Mouse (Mus musculus): Measurements from ENCODE around the gene Mvb12a. TPM values are rescaled to one million over a fixed set of nuclear protein-coding genes. Genes with fewer than 3 reads are reported as not detected.

Mvb12a gene
- 244 and 264 TPM in 2 replicates for polyA plus RNA-seq (2012; rRNA removed)

GRCm38 (mm10) chr8:71542632-71543343, at the start of gene Mvb12a:
Gene Mvb12a, plus strand, starts transcription at chr8:71542922.

GRCm38 (mm10) chr8:71511644-71512043, 31.1 kb upstream of the Mvb12a start, which contains the start of gene Plvap:
Gene Plvap, minus strand, starts transcription at chr8:71511752.

GRCm38 (mm10) chr8:71525226-71526050, 17.3 kb upstream of the Mvb12a start, which contains the start of gene Ccdc194:
Gene Ccdc194, minus strand, starts transcription at chr8:71525711.

GRCm38 (mm10) chr8:71537028-71537867, 5.5 kb upstream of the Mvb12a start, which contains the start of gene Bst2:
Gene Bst2, minus strand, starts transcription at chr8:71537456.

GRCm38 (mm10) chr8:71558071-71558957, 15.6 kb downstream of the Mvb12a start, which contains the start of gene Tmem221:
Gene Tmem221, minus strand, starts transcription at chr8:71558871.

GRCm38 (mm10) chr8:71566501-71566900, 23.8 kb downstream of the Mvb12a start, which contains the start of gene Nxnl1:
Gene Nxnl1, minus strand, starts transcription at chr8:71566601.

GRCm38 (mm10) chr8:71568387-71568937, 25.7 kb downstream of the Mvb12a start, which contains the start of gene Slc27a1:
Gene Slc27a1, plus strand, starts transcription at chr8:71568882.

GRCm38 (mm10) chr8:71591471-71592373, 49.0 kb downstream of the Mvb12a start, which contains the start of gene Pgls:
Gene Pgls, plus strand, starts transcription at chr8:71592176.

GRCm38 (mm10) chr8:71597451-71597850, 54.7 kb downstream of the Mvb12a start, which contains the start of gene Fam129c:
Gene Fam129c, plus strand, starts transcription at chr8:71597648.

Other genes starting within 250 kb of the Mvb12a start
- gene Use1, start 176.1 kb upstream of the Mvb12a start, polyA plus RNA-seq (2012; rRNA removed): 174 and 185 TPM in 2 replicates
- gene Ocel1, start 171.6 kb upstream of the Mvb12a start, polyA plus RNA-seq (2012; rRNA removed): 15.4 and 16.1 TPM in 2 replicates
- 375 and 551 TPM in 2 replicates for gene Nr2f6, start 161.0 kb upstream of the Mvb12a start, polyA plus RNA-seq (2012; rRNA removed)
- gene Ushbp1, start 147.1 kb upstream of the Mvb12a start, polyA plus RNA-seq (2012; rRNA removed): 40.4 and 44.7 TPM in 2 replicates
- 142 and 165 TPM in 2 replicates for gene Babam1, start 146.1 kb upstream of the Mvb12a start, polyA plus RNA-seq (2012; rRNA removed)
- gene Ankle1, start 136.9 kb upstream of the Mvb12a start, polyA plus RNA-seq (2012; rRNA removed): 18.1 and 24.0 TPM in 2 replicates
- 123 and 134 TPM in 2 replicates for gene Abhd8, start 79.3 kb upstream of the Mvb12a start, polyA plus RNA-seq (2012; rRNA removed)
- 126 and 156 TPM in 2 replicates for gene Mrpl34, start 78.0 kb upstream of the Mvb12a start, polyA plus RNA-seq (2012; rRNA removed)
- 106 and 116 TPM in 2 replicates for gene Dda1, start 73.7 kb upstream of the Mvb12a start, polyA plus RNA-seq (2012; rRNA removed)
- gene Ano8, start 57.0 kb upstream of the Mvb12a start, polyA plus RNA-seq (2012; rRNA removed): 51.3 and 72.4 TPM in 2 replicates
- 62.6 and 70.6 TPM in 2 replicates for gene Gtpbp3, start 54.8 kb upstream of the Mvb12a start, polyA plus RNA-seq (2012; rRNA removed)
- gene Plvap, start 31.2 kb upstream of the Mvb12a start, polyA plus RNA-seq (2012; rRNA removed): 127 and 165 TPM in 2 replicates
- gene Ccdc194, start 17.2 kb upstream of the Mvb12a start, polyA plus RNA-seq (2012; rRNA removed): 0.21 and 0.85 TPM in 2 replicates
- gene Bst2, start 5.5 kb upstream of the Mvb12a start, polyA plus RNA-seq (2012; rRNA removed): 1,406 and 1,805 TPM in 2 replicates
- 22.7 and 37.6 TPM in 2 replicates for gene Tmem221, start 15.9 kb downstream of the Mvb12a start, polyA plus RNA-seq (2012; rRNA removed)
- gene Nxnl1, start 23.7 kb downstream of the Mvb12a start, polyA plus RNA-seq (2012; rRNA removed): 0.10 and 0.16 TPM in 2 replicates
- 457 and 488 TPM in 2 replicates for gene Slc27a1, start 26.0 kb downstream of the Mvb12a start, polyA plus RNA-seq (2012; rRNA removed)
- gene Pgls, start 49.3 kb downstream of the Mvb12a start, polyA plus RNA-seq (2012; rRNA removed): 330 and 475 TPM in 2 replicates
- gene Fam129c, start 54.7 kb downstream of the Mvb12a start, polyA plus RNA-seq (2012; rRNA removed): 9.1 and 11.0 TPM in 2 replicates
- gene Colgalt1, start 68.1 kb downstream of the Mvb12a start, polyA plus RNA-seq (2012; rRNA removed): 345 and 390 TPM in 2 replicates
- 1.6 and 2.0 TPM in 2 replicates for gene Unc13a, start 128.8 kb downstream of the Mvb12a start, polyA plus RNA-seq (2012; rRNA removed)
- gene Jak3, start 133.4 kb downstream of the Mvb12a start, polyA plus RNA-seq (2012; rRNA removed): 26.2 and 28.2 TPM in 2 replicates
- gene Insl3, start 146.3 kb downstream of the Mvb12a start, polyA plus RNA-seq (2012; rRNA removed): 614 and 743 TPM in 2 replicates
- gene B3gnt3, start 158.9 kb downstream of the Mvb12a start, polyA plus RNA-seq (2012; rRNA removed): 9.5 and 13.4 TPM in 2 replicates
- 17.0 and 20.9 TPM in 2 replicates for gene Fcho1, start 182.8 kb downstream of the Mvb12a start, polyA plus RNA-seq (2012; rRNA removed)